Mouse (Mus musculus) urinary bladder, postnatal 25 days (tissue): ENCODE measurements around the gene Plekhs1.
"Not testable (repeated sequence)": the region's sequence is repeated elsewhere in the genome, so short reads cannot be mapped to it uniquely, and the experiment has no call there.

Experiments used
- DNase-seq: peaks from one replicate; pipeline ENCODE4 v3.0.0; 2022; ENCODE audit warnings: low spot score

Gene Plekhs1

GRCm38 (mm10) chr19:56457569-56457968 is 3.9 kb upstream of the Plekhs1 start:
- no peak for DNase-seq

GRCm38 (mm10) chr19:56459154-56460050 is 2.0 kb upstream of the Plekhs1 start:
- DNase-seq = no peak

GRCm38 (mm10) chr19:56460241-56460640 is 1.2 kb upstream of the Plekhs1 start:
- no peak for DNase-seq

DNA sequence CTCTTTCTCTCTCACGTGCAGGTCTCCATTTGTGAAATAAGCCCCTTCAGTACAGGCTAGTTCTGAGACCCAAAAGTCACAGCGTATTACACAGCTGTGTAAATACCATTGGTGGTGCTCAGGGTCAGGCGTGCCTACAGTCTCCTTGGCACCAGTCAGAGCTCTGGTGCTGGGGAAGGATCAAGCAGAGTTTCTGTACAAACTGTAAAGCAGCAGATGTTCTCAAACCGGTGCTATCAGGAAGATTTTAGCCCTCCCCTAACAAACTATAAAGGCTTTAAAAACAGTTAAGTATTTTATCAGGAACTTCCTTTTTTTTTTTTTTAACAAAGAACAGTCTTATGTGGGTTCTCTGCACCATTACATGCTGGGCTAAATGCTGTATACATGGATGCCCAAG is 1.3 kb downstream of the Plekhs1 start:
- no peak for DNase-seq

DNA sequence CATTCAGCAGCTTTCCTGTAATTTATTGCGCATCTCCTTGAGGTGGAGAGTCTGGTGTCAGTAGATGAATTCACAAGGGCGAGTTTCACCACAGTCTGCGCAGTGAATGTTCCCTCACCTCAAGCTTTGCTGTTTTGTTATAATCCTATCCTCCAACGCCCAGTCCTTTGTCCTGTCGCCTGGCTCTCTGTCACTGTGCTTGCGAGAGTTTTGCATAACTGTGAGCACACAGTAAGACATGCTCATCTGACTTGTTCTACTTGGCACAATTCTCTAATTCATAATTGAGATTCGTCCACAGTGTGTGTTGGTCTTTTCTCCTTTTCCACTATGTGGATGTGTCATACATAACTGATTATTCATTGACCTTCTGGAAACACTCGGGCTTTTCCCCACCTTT is 5.0 kb downstream of the Plekhs1 start:
- DNase-seq = no peak

GRCm38 (mm10) chr19:56470286-56471020 is 9.0 kb downstream of the Plekhs1 start:
- DNase-seq = no peak

DNA sequence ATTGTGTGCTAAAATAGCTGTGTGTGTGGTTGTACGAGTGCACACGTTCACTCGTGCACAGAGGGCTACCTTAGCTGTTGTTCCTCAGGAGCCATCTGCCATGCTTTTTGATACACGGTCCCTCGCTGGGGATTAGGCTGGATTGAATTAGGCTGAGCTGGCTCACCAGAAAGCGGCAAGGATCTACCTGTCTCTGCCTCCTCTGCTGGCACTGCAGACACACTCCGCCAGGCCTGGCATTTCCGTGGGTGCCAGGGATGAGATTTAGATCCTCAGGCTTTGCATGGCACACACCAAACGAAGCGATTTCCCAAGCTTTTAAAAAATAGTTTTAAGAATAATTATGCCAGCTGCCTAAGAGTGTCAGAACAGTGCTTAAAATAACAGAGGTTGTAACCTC is 10.5 kb downstream of the Plekhs1 start:
- no peak for DNase-seq

DNA sequence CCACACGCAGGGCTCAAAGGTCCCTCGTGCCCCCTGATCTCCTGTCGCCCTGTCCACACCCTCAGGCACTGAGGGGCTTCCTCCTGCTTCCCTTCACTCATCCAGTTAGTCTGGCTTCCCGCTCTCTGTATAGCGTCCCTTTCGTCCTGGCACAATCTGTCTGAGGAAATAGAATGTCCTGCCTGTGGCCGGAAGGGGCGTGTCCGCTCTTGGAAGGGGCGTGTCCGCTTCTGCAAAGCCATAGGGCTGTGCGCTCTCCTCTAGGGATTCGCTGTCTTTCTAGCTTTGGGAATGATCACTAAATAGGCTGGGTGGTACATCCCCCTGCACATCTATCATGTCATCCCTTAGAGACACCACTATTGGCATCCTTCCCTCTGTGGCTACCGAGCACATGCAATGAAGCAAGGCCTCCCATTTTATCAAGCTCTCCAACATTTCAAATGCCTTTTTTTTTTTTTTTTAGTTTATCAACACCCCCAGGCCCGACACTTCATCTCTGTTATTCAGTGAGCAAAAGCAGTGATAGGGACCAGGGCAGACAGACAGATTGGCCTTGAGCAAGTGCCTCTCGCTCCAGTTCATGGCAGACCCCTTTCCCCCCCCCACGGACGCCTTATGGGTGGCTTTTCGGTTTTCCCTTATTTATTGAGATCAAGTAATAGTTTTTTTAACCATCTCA is 13.6 kb downstream of the Plekhs1 start:
- no peak for DNase-seq

GRCm38 (mm10) chr19:56476546-56476945 is 15.1 kb downstream of the Plekhs1 start:
- no peak for DNase-seq

GRCm38 (mm10) chr19:56477253-56477652 is 15.8 kb downstream of the Plekhs1 start:
- DNase-seq = no peak

DNA sequence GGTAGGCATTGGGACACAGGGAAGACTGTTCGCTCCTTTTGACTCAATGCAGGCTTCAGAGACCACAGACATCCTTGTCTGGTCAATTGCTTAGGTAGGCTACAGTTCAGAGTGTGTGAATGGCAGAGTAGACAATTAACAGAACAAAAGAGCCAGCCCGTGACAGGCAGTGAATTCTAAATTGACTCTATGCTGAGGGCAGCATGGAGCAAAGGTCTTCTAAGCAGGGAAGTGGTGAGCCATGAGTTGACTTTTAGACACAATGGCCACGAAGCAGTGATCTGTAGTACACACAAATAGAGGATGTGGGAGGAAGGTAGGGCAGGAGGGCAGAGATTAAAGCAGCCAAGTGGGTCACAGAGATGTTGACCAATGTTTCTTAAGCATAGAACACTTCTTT is 16.4 kb downstream of the Plekhs1 start:
- no peak for DNase-seq

- DNase-seq = no peak
These were observed 23.4 kb downstream of the Plekhs1 start for GRCm38 (mm10) chr19:56484630-56485375.

GRCm38 (mm10) chr19:56485376-56486271 is 24.2 kb downstream of the Plekhs1 start:
- DNase-seq = no peak

DNA sequence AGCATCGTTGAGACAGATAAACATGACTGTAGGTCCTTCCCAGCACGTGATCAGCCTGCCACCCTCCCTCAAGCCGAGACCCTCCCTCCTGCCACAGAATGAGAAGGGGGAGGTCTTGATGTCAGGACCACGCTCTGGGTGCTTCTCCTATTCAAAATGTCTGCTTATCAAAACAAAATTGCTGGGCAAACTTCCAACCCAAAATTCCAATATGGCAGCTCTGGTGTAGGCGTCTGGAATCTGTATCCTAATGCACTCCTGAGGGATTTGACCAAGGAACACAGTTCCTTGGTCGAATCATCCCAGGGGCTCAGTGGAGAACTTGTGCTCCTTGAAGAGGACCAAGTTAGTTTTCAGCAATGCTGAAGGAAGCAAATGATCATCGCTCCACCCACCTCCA is 25.5 kb downstream of the Plekhs1 start:
- no peak for DNase-seq

- DNase-seq = no peak
These were observed 25.9 kb downstream of the Plekhs1 start for GRCm38 (mm10) chr19:56487339-56487738.

DNA sequence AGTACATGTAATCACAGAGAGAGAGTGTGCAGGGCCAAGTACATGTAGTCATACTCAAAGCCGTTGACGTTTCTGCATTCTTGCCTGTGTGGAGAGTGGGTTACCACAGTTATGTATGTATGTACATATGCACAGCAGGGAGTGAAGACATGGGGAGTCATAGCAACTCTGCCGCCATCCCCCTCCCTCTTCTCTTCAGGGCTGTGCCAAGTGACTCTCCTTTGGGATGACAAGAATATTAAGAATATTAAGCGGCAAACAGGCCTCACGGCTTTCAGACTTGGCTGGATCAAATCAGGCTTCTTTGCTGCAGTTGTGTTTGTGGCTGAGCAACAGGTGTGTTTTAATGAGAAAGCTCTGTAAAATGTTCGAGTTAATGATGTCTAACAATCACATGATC is 28.2 kb downstream of the Plekhs1 start:
- no peak for DNase-seq

DNA sequence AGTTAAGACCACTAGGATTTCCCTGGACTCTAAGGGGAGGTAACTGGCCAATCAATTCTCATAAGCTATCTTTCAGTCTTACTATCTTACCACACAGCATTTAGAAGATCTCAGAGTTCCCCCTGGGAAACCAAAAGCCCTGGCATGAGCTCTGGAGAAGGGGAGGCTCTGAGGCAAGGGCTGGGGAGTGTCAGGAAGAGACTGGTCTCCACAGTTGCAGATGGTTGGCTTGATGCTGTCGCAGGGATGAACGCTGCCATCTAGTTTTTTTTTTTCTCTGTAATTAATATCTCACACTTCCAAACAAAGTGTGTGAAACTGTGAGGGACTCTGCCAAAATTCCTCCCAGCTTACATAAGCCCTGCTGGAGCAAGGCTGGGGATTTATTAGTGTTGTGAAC is 32.7 kb downstream of the Plekhs1 start:
- DNase-seq = not testable (repeated sequence)

DNA sequence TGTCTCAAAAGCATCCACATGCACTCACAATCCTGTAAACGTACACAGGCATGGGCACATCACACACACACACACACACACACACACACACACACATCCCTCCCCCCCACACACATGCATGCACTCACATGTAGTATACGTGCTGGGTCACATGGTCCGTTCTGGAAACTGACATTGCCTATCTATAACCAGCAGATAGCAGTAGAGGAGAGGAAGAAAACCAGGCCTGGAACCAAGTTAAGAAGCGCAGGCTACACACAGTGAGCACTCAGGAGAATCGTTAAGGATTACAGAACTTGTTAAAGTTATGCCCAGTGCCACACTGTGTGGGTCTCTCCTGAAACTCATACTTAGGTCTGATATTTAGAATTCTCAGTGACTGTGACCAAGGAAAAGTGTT is 41.6 kb downstream of the Plekhs1 start:
- not testable (repeated sequence) for DNase-seq

- not testable (repeated sequence) for DNase-seq
These were observed 42.1 kb downstream of the Plekhs1 start for GRCm38 (mm10) chr19:56503525-56503924.

DNA sequence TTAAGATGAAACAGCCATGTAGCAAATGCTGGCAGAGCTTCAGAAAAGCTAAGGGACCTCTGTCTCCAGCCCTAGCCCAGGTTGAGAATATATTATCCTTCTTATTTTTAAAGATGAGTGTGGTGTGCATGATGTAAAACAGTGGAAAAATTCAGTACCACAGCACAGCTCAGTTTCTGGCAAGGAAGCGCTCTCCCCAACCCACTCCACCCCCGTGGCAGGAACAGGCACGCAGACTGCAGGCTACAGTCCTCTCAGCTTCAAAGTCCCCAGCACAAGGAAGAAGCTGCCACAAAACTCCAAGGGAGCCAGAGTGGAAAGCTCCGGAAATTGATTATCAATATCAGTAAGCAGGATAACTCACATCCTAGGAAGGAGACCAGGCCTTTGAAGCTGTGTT is 49.8 kb downstream of the Plekhs1 start:
- not testable (repeated sequence) for DNase-seq

DNA sequence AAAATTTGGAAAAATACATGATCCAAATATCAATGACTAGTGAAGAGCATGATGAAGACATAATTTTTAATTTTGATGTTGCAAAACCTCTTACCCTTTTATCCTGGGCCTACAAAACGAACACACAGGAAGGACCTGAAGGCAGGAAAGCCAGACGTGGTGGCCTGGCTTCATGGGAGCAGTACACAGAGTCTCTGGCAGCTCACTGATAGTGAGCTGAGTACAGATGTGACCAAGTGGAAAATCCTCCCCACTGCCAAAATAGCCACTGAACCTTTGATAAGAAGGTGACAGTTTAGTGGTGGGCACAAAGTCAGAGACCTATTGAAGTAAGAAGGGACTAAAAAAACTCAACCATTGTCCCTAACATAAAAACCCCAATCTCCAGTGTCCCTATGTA is 52.1 kb downstream of the Plekhs1 start:
- not testable (repeated sequence) for DNase-seq
